Mouse (Mus musculus) heart, adult 2 months (tissue): ENCODE data around the gene Upk3b. TPM values are rescaled to one million over a fixed set of nuclear protein-coding genes. Genes with fewer than 3 reads are reported as not detected.
A peak's percentile ranks its signal among the peaks of the same experiment; 100 is the strongest.
"Not testable (repeated sequence)": the region's sequence is repeated elsewhere in the genome, so short reads cannot be mapped to it uniquely, and the experiment has no call there.

ENCODE experiments used
- DNase-seq, 2 experiments: peaks; one replicate each; pipeline ENCODE4 v3.0.0; 2021
- H3K27ac ChIP-seq: fragments of 200-600 bp; 2 replicates; pipeline ENCODE4 v1.8.1; 2022
- H3K27me3 ChIP-seq: fragments of 200-500 bp; 2 replicates; pipeline ENCODE4 v1.6.1; 2012; ENCODE audit warnings: mild to moderate bottlenecking, low read length, inconsistent platforms, mixed read lengths; ENCODE audit not compliant: control insufficient read depth, insufficient read depth
- H3K36me3 ChIP-seq: fragments of 200-500 bp; 2 replicates; pipeline ENCODE4 v1.6.1; 2012; ENCODE audit warnings: low read length, inconsistent platforms; ENCODE audit not compliant: control insufficient read depth, insufficient read depth
- H3K4me1 ChIP-seq: fragments of 200-500 bp; 2 replicates; pipeline ENCODE4 v1.6.1; 2011; ENCODE audit warnings: low read length; ENCODE audit not compliant: control insufficient read depth, insufficient read depth
- H3K4me3 ChIP-seq: fragments of 200-600 bp; 2 replicates; pipeline ENCODE4 v1.8.1; 2022
- H3K79me2 ChIP-seq: fragments of 200-500 bp; replicated peaks from 2 replicates; pipeline ENCODE4 v1.6.1; 2012; ENCODE audit warnings: mild to moderate bottlenecking, inconsistent platforms, low read length, moderate library complexity, mixed read lengths; ENCODE audit not compliant: control insufficient read depth, insufficient read depth
- H3K9ac ChIP-seq: fragments of 200-500 bp; 2 replicates; pipeline ENCODE4 v1.6.1; 2012; ENCODE audit warnings: low read depth, mild to moderate bottlenecking, control low read depth, inconsistent platforms, low read length, mixed read lengths
- CTCF ChIP-seq: fragments of 200-600 bp; IDR thresholded peaks from 2 replicates; pipeline ENCODE4 v1.8.1; 2022; ENCODE audit warnings: antibody characterized with exemption, mild to moderate bottlenecking, moderate library complexity
- EP300 ChIP-seq: fragments of 200-500 bp; IDR thresholded peaks from 2 replicates; pipeline ENCODE4 v1.6.1; 2011; ENCODE audit warnings: low read depth, low read length, control low read depth; ENCODE audit not compliant: insufficient read depth
- POLR2A ChIP-seq: fragments of 200-500 bp; IDR thresholded peaks from 2 replicates; pipeline ENCODE4 v1.6.1; 2011; ENCODE audit warnings: mild to moderate bottlenecking, low read depth, low read length, control low read depth; ENCODE audit not compliant: insufficient read depth
- WGBS: fragments of 180-500 bp; shearing (Covaris S2); methylation state at CpG from one replicate; pipeline ENCODE4 v1.1.7; 2018; 5-methylcytosine and 5-hydroxymethylcytosine counted together
- intact Hi-C: fragments of 180-260 bp; cut with DNase I; formaldehyde crosslinking; loops from one replicate; pipeline ENCODE4 v1.15.1; 2025
- polyA plus RNA-seq: library from polyadenylated mRNA; depleted of rRNA; stranded (reverse); fragments of >200 nt; gene quantifications from 2 replicates; pipeline ENCODE4 v1.2.3, GENCODE M21; 2012
- total RNA-seq, 2 experiments: library from RNA; stranded (reverse); gene quantifications; 2 replicates each; pipeline ENCODE4 v1.2.3; 2021

The Upk3b gene
- total and polyA plus RNA-seq, 3 experiments: 16.7 to 25.8 (median 18.6) TPM

DNA sequence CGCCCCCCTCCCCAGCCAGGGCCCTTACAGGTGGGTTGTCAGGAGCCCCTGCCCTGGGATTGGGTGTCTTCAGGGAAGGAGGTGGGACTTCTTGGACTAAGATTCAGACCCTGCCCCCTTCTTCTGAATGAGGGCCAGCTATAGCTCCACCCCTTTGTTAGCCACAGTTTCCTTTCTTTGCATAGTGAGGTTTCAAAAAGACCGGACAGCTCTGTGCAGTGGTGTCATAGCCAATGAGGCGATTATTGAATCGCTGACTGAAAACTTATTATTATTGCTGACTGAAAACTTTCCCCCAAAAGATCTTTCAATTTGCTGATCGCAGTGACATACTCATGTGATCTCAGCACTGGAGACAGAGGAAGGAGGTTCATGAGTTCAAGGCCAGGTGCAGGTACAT is 1.9 kb downstream of the Upk3b start:
- intact Hi-C loops: no loop called here
- Histone ChIP-seq H3K27me3 (no peaks in the 10 kb centered on the region), H3K79me2 (no peaks in the 10 kb centered on the region), H3K9ac (no peak overlapping the region), H3K4me1 (no peaks in the 10 kb centered on the region), H3K4me3 (no peak overlapping the region), H3K36me3 (no peaks in the 10 kb centered on the region), H3K27ac (no peak overlapping the region)
- DNase-seq: no peak
- WGBS: 41% methylated on average over 5 of the region's 5 CpGs
- TF ChIP-seq EP300 (no peak), CTCF (no peak)

DNA sequence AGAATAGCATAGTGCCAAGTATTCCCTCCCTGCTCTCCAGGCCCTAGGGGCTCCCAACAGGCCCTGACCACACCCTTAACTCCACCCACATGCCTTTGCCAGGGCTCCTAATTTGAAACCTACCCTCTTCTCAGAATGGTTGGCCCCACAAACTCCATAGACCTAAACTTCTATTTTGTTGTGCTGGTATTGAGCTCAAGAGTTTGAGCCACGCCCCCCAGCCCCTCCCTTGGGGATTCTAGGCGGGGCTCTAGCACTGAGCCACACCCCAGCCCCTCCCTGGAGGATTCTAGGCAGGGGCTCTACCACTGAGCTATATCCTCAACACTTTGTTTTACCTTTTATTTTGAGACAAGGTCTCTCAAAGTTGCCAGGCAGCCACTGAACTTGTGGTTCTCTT is 3.0 kb downstream of the Upk3b start:
- Histone ChIP-seq H3K4me3 (no peak overlapping the region), H3K36me3 (no peaks in the 10 kb centered on the region), H3K79me2 (no peaks in the 10 kb centered on the region), H3K27ac (no peak overlapping the region), H3K27me3 (no peaks in the 10 kb centered on the region), H3K4me1 (no peaks in the 10 kb centered on the region), H3K9ac (no peak overlapping the region)
- DNase-seq: no peak
- TF ChIP-seq CTCF (no peak), POLR2A (no peak), EP300 (no peak)
- WGBS: 45% methylated on average over 2 of the region's 2 CpGs
- intact Hi-C loops: no loop called here

DNA sequence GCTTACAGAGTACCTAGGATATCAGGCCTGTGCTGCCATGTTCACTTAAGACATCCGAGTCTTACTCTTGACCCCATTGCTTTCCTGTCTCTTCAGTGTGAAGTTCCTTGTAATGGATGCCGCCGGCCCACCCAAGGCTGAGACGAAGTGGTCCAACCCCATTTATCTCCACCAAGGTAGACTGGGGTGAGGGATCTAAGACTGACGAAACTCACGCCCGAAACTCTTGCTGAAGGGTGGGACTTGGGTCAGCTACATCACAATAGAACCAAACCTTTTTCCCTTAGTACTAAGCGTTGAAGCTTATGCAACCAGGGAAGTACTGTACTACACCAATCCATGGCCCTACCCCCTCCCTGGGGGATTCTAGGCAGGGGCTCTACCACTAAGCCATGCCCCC is 3.4 kb downstream of the Upk3b start:
- TF ChIP-seq CTCF: no peak
- TF ChIP-seq EP300: no peak
- no peak for TF ChIP-seq POLR2A
- H3K4me1 ChIP-seq: no peaks in the 10 kb centered on the region
- no peak overlapping the region for H3K9ac ChIP-seq
- DNase-seq: no peak
- no peak overlapping the region for H3K27ac ChIP-seq
- H3K4me3 ChIP-seq: no peak overlapping the region
- no peaks in the 10 kb centered on the region for H3K27me3 ChIP-seq
- 90% methylated on average over 8 of the region's 8 CpGs for WGBS
- no peaks in the 10 kb centered on the region for H3K36me3 ChIP-seq
- intact Hi-C loops: no loop called here
- no peaks in the 10 kb centered on the region for H3K79me2 ChIP-seq

DNA sequence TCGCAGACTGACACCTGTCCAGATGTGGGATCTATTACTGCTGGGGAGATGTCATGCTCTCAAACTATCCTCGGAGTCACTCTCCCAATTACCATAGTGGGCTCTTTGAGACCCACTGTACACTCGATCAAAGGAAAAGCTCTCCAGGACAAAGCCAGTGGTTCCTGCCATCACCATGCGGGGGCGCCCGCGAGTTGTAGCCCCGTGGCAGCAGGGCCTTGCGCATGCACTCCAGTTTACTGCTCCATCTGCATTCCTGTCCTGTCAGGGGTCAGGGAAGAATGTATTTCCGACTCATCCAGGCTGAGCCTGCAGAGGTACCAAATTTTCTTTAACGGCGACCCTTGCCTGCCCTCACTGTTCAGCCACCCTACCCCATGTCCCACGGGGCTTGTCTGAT is 6.6 kb downstream of the Upk3b start:
- Histone ChIP-seq H3K36me3 (no peaks in the 10 kb centered on the region), H3K4me1 (no peaks in the 10 kb centered on the region)
- intact Hi-C loops: loop anchor here (5.0 kb wide), 3 partner anchors 42 to 143 kb away; no protein-coding TSS in a partner anchor

DNA sequence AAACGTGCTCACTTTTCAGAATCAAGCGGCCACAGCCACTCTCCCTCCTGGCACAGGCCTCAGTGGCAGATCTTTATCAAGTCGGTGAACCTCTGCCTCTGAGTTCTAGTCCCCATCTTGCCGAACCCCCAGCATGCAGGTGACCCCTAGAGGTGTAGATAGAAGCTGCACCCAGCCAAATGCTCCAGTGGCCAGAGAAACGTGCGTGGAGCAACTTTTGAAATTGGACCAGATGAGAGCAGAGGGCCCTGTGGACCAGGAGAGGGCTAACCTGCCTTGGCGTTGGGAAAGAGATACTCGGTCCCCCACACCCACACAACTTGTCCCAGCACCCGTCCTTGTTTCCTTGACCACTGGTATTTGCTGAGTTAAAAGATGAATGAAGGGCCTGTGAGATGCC is 7.1 kb downstream of the Upk3b start:
- DNase-seq: no peak
- H3K9ac ChIP-seq: no peak overlapping the region
- H3K79me2 ChIP-seq: no peaks in the 10 kb centered on the region
- H3K36me3 ChIP-seq: no peaks in the 10 kb centered on the region
- intact Hi-C loops: loop anchor here (5.0 kb wide), 3 partner anchors 42 to 143 kb away; no protein-coding TSS in a partner anchor
- no peak overlapping the region for H3K27ac ChIP-seq
- no peaks in the 10 kb centered on the region for H3K4me1 ChIP-seq
- 36% methylated on average over 9 of the region's 9 CpGs for WGBS
- H3K27me3 ChIP-seq: no peaks in the 10 kb centered on the region
- no peak for TF ChIP-seq POLR2A
- peak; percentile 10; the same call in 1 of the 2 replicates for TF ChIP-seq CTCF
- no peak for TF ChIP-seq EP300
- H3K4me3 ChIP-seq: no peak overlapping the region

More for the DNA sequence above, 6.6 kb downstream of the Upk3b start:
- Histone ChIP-seq H3K27me3 (no peaks in the 10 kb centered on the region), H3K4me3 (no peak overlapping the region), H3K79me2 (no peaks in the 10 kb centered on the region), H3K9ac (no peak overlapping the region), H3K27ac (no peak overlapping the region)
- no peak for DNase-seq
- WGBS: 68% methylated on average over 13 of the region's 13 CpGs
- peak; percentile 51 for TF ChIP-seq CTCF
- TF ChIP-seq EP300: no peak

DNA sequence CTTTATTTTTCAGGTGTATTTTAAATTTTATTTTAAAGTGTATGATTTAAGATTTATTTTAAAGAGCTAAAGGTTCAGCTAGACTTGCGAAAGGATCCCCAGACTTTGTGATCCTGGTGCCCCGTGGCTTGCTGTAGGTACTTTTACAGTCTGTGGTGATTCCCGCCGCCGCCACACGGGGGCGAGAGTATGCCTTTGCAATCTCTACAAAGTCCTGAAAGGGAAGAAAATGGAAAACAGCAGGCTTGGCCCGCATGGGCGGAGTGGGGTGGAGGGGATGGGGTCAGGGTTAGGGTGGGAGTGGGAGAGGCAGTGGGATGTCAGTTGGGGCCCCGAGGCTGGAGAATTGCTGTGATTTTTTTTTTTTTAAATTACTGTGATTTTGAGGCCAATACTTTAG is 7.7 kb downstream of the Upk3b start:
- Histone ChIP-seq H3K4me1 (no peaks in the 10 kb centered on the region), H3K79me2 (no peaks in the 10 kb centered on the region), H3K36me3 (no peaks in the 10 kb centered on the region), H3K27ac (no peak overlapping the region), H3K9ac (no peak overlapping the region), H3K4me3 (no peak overlapping the region), H3K27me3 (no peaks in the 10 kb centered on the region)
- 2% methylated on average over 10 of the region's 10 CpGs for WGBS
- TF ChIP-seq CTCF (peak; percentile 81), EP300 (peak; percentile 50; the same call in 1 of the 2 replicates), POLR2A (no peak)
- intact Hi-C loops: loop anchor here (1.0 to 5.0 kb wide), 5 partner anchors 15 to 144 kb away; no protein-coding TSS in a partner anchor
- peak; percentile 72 to 88 for DNase-seq

DNA sequence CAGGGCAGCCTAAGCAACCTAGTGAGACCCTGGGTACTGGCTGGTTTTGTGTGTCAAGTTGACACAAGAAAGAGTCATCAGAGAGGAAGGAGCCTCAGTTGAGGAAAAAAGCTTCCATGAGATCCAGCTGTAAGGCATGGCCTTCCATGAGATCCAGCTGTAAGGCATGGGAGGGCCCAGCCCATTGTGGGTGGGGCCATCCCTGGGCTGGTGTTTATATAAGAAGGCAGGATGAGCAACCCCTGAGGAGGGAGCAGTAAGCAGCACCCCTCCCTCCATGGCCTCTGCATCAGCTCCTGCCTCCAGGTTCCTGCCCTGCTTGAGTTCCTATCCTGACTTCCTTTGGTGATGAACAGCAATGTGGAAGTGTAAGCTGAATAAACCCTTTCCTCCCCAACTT is 10.2 kb downstream of the Upk3b start:
- not testable (repeated sequence) for H3K36me3 ChIP-seq, H3K9ac ChIP-seq, DNase-seq, H3K27ac ChIP-seq, H3K4me1 ChIP-seq, H3K79me2 ChIP-seq, H3K4me3 ChIP-seq, H3K27me3 ChIP-seq
- intact Hi-C loops: loop anchor here (5.0 kb wide), 3 partner anchors 39 to 146 kb away; no protein-coding TSS in a partner anchor
